Mouse (Mus musculus) limb, embryonic 12.5 days (tissue): ENCODE measurements around the gene Pdss2. TPM values are rescaled to one million over a fixed set of nuclear protein-coding genes. Genes with fewer than 3 reads are reported as not detected.

Source experiments
- ATAC-seq: fragments of 200-750 bp; cut with Nextera tagmentation; 2 replicates; pipeline ENCODE4 v1.8.0; 2017; ENCODE audit warnings: low read depth, moderate TSS enrichment; ENCODE audit not compliant: insufficient number of reproducible peaks, insufficient read depth, low FRiP score, low TSS enrichment
- H3K27ac ChIP-seq: fragments of 300-500 bp; sonication (generic); 2 replicates; pipeline ENCODE4 v1.5.1; 2016; ENCODE audit warnings: mild to moderate bottlenecking, moderate library complexity
- H3K27me3 ChIP-seq: fragments of 300-500 bp; sonication (generic); 2 replicates; pipeline ENCODE4 v1.6.1; 2016; ENCODE audit warnings: mild to moderate bottlenecking, moderate library complexity
- H3K36me3 ChIP-seq: fragments of 300-500 bp; sonication (generic); 2 replicates; pipeline ENCODE4 v1.6.1; 2016; ENCODE audit warnings: mild to moderate bottlenecking, moderate library complexity
- H3K4me1 ChIP-seq: fragments of 300-500 bp; sonication (generic); replicated peaks from 2 replicates; pipeline ENCODE4 v1.6.1; 2016
- H3K4me2 ChIP-seq: fragments of 300-500 bp; sonication (generic); 2 replicates; pipeline ENCODE4 v1.6.1; 2016; ENCODE audit warnings: mild to moderate bottlenecking, moderate library complexity
- H3K4me3 ChIP-seq: fragments of 300-500 bp; sonication (generic); replicated peaks from 2 replicates; pipeline ENCODE4 v1.5.1; 2016; ENCODE audit warnings: mild to moderate bottlenecking
- H3K9ac ChIP-seq: fragments of 300-500 bp; sonication (generic); replicated peaks from 2 replicates; pipeline ENCODE4 v1.6.1; 2016; ENCODE audit warnings: mild to moderate bottlenecking, moderate library complexity
- H3K9me3 ChIP-seq: fragments of 300-500 bp; sonication (generic); 2 replicates; pipeline ENCODE4 v1.6.1; 2016; ENCODE audit warnings: mild to moderate bottlenecking, moderate library complexity
- WGBS: fragments of 180-500 bp; shearing (Covaris S2); methylation state at CpG from one replicate; pipeline ENCODE4 v1.1.7; 2016; 5-methylcytosine and 5-hydroxymethylcytosine counted together
- polyA plus RNA-seq: library from polyadenylated mRNA; unstranded; fragments of >200 nt; fragmentation: Nextera tagmentation; extraction: Ambion mirVana; gene quantifications from 2 replicates; pipeline ENCODE4 v1.2.1, GENCODE M21; 2016

Pdss2 gene
- polyA plus RNA-seq, 1 experiment from 2014 or later, result 13.7 TPM

DNA sequence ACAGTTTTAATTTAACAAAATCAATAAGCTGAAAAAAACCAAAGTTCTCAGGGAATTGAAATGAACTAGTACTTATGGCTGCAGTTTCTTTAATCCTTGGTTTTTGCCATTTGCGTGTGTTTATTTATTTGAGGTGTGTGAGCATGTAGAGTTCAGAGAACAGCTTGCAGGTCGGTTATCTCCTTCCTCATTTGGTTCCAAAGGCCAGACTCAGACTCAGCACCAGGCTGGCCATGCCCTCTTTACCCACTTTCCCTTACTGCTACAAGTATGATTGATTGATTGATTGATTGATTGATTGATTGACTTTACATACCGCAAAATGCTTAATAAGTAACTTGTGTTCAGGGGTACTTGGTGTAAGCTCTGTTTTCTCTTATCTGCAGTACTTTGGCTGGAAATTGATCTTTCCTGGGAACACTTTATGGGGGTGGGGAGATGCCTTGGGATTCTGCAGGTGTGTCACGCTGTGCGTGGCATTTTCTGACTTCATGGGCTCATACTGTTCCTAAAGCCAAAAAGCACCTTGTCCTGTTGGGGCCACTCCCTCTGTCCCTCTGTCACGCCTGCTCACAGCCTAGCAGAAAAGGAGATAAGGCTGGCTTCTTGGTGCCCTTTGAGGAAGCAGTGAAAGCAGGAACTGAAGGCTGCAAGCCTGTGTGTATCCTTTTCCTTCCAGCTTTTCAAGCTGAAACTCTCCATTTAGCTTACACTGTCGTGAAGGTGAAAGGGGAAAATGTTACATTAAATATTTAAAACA lies 91.6 kb downstream of the Pdss2 start:
- Histone ChIP-seq H3K4me1 (peaks cover 18% of the 10 kb centered on the region), H3K36me3 (no peaks in the 10 kb centered on the region), H3K27ac (no peak overlapping the region), H3K4me2 (no peak overlapping the region), H3K9me3 (no peaks in the 10 kb centered on the region), H3K9ac (no peak overlapping the region), H3K27me3 (no peaks in the 10 kb centered on the region), H3K4me3 (no peak overlapping the region)
- no peak for ATAC-seq
- 65% methylated on average over 7 of the region's 7 CpGs for WGBS

DNA sequence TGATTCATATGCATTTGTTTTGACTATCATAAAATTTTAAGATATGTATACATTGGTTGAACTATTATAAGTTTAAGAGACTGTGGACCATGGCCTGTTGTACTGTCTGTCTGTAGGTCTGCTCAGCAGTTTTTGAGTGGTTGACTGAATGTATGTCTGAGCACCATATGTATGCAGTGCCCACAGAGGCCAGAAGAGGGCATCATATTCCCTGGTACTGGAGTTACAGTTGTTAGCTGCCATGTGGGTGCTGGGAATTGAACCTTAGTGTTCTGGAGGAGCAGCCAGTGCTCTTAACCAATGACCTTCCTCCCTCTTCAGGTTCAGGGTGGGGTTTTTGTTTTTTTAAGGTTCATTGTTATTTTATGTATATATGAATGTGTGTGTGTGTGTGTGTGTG lies 93.9 kb downstream of the Pdss2 start:
- Histone ChIP-seq H3K4me2 (no peak overlapping the region), H3K9ac (no peak overlapping the region), H3K4me1 (peaks cover 12% of the 10 kb centered on the region), H3K9me3 (no peaks in the 10 kb centered on the region), H3K27me3 (no peaks in the 10 kb centered on the region), H3K36me3 (no peaks in the 10 kb centered on the region), H3K27ac (no peak overlapping the region), H3K4me3 (no peak overlapping the region)
- ATAC-seq, result no peak

DNA sequence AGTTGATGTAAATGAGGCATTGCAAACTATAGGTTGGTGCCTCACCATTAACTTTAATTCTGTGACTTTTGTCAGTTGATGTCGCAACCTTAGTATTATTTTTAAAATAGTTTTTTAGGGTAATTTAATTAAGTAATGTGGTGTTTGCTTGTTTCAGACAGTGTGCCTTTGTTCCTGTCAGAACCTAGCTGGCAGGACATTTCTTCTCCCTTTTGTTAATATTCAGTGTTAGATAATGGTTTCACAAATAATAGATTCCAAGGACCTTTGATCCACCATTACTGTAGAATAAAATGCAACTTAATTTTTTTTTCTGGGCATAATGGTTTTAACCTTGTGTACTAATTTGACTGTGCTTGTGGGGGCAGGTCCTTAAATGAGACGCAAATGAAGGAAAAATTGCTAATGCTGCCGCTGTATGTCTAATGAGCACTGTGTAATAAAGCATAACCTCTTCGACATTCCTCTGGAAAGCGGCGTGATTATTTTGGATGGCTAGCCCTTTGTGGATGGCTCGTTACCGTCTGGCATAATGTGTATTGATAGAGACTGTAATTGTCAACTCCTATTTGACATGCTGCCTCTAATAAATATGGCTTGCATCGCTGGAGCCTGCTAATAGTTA lies 96.2 kb downstream of the Pdss2 start:
- no peak overlapping the region for H3K4me3 ChIP-seq
- ATAC-seq, result no peak
- no peaks in the 10 kb centered on the region for H3K27me3 ChIP-seq
- H3K27ac ChIP-seq, result no peak overlapping the region
- H3K36me3 ChIP-seq, result no peaks in the 10 kb centered on the region
- peaks cover 13% of the 10 kb centered on the region; the same call in 1 of the 2 replicates for H3K4me1 ChIP-seq
- no peaks in the 10 kb centered on the region for H3K9me3 ChIP-seq
- WGBS, result 75% methylated on average over 9 of the region's 9 CpGs
- H3K4me2 ChIP-seq, result no peak overlapping the region
- no peak overlapping the region for H3K9ac ChIP-seq

DNA sequence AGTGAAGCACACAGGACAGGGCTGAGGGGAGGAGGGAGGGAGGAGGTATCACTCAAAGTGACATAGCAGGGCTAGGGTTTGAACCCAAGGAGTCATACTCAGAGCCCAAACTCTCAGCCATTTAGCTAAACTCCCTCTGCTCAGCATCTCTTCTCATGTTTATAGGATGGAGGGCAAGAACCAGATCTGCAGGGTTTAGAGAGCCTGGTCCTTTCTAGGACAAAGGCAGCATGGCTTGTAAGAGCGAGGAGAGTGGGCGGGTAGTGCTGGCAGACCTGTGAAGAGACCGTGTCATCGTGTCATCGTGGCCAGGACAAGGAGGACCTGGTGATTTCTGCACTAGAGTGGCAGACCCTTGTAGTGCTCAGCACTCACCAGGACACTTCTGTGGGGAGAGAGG lies 99.7 kb downstream of the Pdss2 start:
- H3K27me3 ChIP-seq, result no peaks in the 10 kb centered on the region
- no peaks in the 10 kb centered on the region for H3K36me3 ChIP-seq
- 85% methylated on average over 5 of the region's 5 CpGs for WGBS
- H3K9ac ChIP-seq, result no peak overlapping the region
- ATAC-seq, result no peak
- no peaks in the 10 kb centered on the region for H3K9me3 ChIP-seq
- peaks cover 8% of the 10 kb centered on the region; the same call in 1 of the 2 replicates for H3K4me1 ChIP-seq
- no peak overlapping the region for H3K4me2 ChIP-seq
- no peak overlapping the region for H3K27ac ChIP-seq
- no peak overlapping the region for H3K4me3 ChIP-seq

DNA sequence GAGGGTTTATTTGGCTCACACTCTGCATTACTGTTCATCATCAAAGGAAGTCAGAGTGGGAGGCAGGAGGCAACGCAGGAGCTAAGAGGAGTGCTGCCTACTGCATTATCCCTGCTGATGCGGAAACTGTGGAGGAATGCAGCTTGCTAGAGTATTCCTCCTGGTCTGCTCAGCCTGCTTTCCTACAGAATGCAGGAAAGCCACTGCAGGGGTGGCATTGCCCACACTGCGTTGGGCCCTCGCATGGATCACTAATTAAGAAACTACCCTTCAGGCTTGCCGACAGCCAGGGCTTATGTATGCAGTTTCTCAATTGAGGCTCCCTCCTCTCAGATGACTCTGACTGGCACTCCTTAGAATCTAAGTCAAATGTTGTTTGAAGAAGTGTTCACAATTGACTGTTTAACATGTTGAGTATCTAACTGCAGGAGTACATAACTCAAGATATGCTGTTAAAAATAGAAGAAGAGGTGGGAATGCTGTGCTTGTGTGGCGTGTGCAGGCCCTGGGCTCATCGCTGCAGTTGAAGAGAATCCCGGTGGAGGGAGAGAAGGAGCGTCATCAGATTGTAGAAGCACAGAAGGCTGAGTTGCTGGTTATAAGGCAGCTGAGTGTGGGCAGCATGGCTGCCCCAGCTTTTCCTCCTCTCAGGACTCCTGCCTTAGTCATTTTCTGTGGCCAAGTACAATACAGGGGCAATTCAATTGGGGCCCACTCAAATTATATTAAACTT lies 101.3 kb downstream of the Pdss2 start:
- H3K9ac ChIP-seq, result no peak overlapping the region
- H3K36me3 ChIP-seq, result no peaks in the 10 kb centered on the region
- no peak overlapping the region for H3K4me3 ChIP-seq
- no peak overlapping the region for H3K27ac ChIP-seq
- no peaks in the 10 kb centered on the region for H3K27me3 ChIP-seq
- H3K9me3 ChIP-seq, result no peaks in the 10 kb centered on the region
- H3K4me1 ChIP-seq, result peaks cover 8% of the 10 kb centered on the region; the same call in 1 of the 2 replicates
- H3K4me2 ChIP-seq, result no peak overlapping the region
- no peak for ATAC-seq
- 77% methylated on average over 9 of the region's 9 CpGs for WGBS

DNA sequence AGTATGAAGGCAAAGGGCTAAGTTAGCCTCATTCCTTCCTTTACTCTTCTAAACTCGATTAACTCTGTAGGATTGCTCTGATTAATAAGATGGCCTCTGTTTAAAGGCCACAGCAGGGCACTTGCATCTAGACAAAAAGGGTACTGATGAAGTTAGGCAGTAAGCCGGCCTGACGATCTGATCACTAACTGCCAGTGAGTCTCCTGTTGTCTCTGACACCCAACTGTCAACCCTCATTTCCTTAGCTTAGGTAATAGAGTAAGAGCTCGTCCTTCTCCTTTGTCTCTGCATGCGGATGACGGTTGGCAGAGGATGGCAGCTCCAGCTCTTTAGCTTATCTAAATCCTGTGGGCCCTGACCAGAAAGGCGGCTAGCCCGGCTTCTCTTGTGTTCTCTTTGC lies 102.1 kb downstream of the Pdss2 start:
- 70% methylated on average over 8 of the region's 8 CpGs for WGBS
- no peak for ATAC-seq

DNA sequence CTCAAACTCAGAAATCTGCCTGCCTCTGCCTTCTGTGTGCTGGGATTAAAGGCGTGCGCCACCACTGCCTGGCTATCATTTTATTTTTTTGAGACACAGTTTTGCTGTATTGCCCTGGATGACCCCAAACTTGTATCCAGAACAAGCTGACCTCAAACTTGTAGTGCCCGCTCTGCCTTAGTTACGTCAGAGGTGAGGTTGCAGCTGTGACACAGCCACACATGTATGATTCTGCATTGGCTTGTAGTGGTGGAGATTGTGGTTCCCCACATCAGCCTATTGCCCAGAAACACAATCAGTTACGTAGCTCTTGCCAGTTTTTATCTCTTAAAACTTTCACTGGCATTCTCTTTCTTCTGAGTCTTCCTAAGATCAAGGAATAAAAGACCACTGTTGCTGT lies 108.5 kb downstream of the Pdss2 start:
- H3K9ac ChIP-seq, result no peak overlapping the region
- H3K9me3 ChIP-seq, result no peaks in the 10 kb centered on the region
- H3K27ac ChIP-seq, result no peak overlapping the region
- no peak overlapping the region for H3K4me3 ChIP-seq
- H3K36me3 ChIP-seq, result no peaks in the 10 kb centered on the region
- peaks cover 12% of the 10 kb centered on the region for H3K4me1 ChIP-seq
- H3K27me3 ChIP-seq, result no peaks in the 10 kb centered on the region
- no peak for ATAC-seq
- WGBS, result 95% methylated on average over 5 of the region's 5 CpGs
- H3K4me2 ChIP-seq, result no peak overlapping the region

More for the DNA sequence above, 102.1 kb downstream of the Pdss2 start:
- Histone ChIP-seq H3K27me3 (no peaks in the 10 kb centered on the region), H3K27ac (no peak overlapping the region), H3K9ac (no peak overlapping the region), H3K4me2 (no peak overlapping the region), H3K36me3 (no peaks in the 10 kb centered on the region), H3K9me3 (no peaks in the 10 kb centered on the region), H3K4me1 (0 out of 2 replicates have a peak, but pooled peaks cover 8% of the 10 kb centered on the region), H3K4me3 (no peak overlapping the region)

DNA sequence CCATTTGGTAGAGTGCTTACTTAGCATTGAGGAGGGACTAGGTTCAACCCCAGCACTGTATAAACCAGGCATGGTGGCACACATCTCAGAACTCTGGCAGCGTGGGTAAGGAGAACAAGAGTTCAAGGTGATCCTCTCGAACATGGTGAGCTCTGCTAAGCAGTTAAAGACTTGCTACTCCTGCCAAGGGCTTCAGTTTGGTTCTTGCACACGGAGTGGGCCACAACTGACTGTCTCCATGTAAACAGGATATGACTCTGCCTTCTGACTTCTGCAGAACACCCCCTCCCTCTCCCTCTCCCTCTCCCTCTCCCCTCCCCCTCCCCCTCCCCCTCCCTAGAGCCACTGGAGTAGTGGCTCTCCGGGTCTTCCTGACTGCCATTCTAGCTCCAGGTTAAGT lies 109.4 kb downstream of the Pdss2 start:
- ATAC-seq, result no peak
- WGBS, result 53% methylated on average over 4 of the region's 4 CpGs
- Histone ChIP-seq H3K4me3 (no peak overlapping the region), H3K9ac (no peak overlapping the region), H3K27ac (no peak overlapping the region), H3K9me3 (no peaks in the 10 kb centered on the region), H3K4me1 (peaks cover 12% of the 10 kb centered on the region), H3K4me2 (no peak overlapping the region), H3K27me3 (no peaks in the 10 kb centered on the region), H3K36me3 (no peaks in the 10 kb centered on the region)

DNA sequence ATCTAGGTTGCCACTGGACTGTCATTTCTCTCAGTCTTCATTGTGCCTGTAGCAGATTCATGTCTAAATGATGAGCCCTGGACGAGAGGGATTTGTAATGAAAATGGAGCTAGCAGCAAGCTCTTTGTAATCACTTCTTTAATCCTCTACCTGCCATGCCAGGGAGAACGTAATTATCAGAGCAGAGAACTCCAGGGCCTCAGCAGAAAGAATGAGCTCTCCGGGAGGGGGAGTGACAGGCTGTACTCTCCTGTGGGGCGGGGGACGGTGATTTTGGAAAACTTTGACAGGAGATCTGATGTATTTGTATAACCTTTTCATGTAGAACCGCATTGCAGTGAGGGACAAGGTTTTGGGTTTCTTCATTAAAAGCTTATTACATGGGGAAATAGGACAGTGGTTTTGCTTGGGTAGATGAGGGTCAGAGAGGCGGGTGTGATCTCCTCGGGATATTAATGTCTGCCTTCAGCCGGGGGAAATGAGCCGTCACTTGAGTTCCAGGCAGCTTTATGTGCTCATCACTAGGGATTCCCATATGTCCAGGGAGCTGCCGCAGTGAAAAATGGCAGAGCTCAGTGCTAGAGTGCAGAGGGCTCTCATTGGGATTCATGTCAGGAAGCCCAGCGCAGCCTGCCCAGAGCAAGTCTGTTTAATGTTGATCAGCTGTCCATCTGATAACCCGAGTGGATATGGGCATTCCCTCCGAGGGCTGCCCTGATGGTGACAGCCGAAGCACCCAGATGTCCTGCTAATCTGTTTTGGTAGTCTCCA lies 110.8 kb downstream of the Pdss2 start:
- no peak overlapping the region for H3K4me3 ChIP-seq
- ATAC-seq, result no peak
- H3K36me3 ChIP-seq, result no peaks in the 10 kb centered on the region
- H3K4me1 ChIP-seq, result peaks cover 12% of the 10 kb centered on the region
- H3K9ac ChIP-seq, result no peak overlapping the region
- H3K27ac ChIP-seq, result no peak overlapping the region
- H3K4me2 ChIP-seq, result no peak overlapping the region
- no peaks in the 10 kb centered on the region for H3K9me3 ChIP-seq
- H3K27me3 ChIP-seq, result no peaks in the 10 kb centered on the region
- 30% methylated on average over 15 of the region's 15 CpGs for WGBS

DNA sequence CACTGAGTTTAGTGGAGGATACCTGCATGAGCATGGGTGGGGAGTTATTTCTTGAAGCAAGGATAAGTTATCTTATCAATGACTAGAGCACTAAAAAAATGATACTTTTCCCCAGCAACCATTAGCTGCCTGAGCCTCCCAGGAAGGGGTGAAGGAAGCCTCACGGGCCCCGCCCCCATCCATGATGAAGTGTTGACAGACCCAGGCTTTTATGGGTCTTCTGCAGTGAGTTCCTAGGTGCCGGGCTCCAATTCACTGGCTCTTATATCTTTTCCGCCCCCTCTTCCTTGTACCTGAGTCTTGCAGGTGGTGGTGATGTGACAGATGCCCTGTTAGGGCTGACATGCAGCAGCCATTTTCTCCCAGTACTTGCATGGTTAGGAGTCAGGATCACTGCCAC lies 114.6 kb downstream of the Pdss2 start:
- no peak overlapping the region for H3K4me3 ChIP-seq
- no peak overlapping the region for H3K4me2 ChIP-seq
- no peak for ATAC-seq
- H3K27me3 ChIP-seq, result no peaks in the 10 kb centered on the region
- peaks cover 6% of the 10 kb centered on the region for H3K4me1 ChIP-seq
- 46% methylated on average over 4 of the region's 4 CpGs for WGBS
- H3K9ac ChIP-seq, result no peak overlapping the region
- no peaks in the 10 kb centered on the region for H3K36me3 ChIP-seq
- no peaks in the 10 kb centered on the region for H3K9me3 ChIP-seq
- no peak overlapping the region for H3K27ac ChIP-seq

DNA sequence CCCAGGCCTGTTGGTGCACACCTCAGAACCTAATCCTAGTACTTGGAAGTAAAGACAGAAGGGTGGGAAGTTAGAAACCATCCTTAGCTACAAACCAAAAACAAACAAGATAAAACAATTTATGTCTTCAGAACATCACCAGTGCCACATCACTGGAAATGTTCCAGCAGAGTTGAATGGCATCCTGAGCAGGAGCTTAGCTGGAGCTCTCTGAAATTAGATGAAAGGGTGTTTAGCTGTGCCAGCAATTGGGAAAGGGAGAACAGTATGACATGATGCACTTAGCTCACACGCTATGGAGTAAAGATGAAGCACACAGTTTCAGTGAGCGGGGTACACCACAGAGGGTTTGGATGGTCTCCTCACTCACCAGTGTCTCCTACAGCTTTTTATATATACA lies 115.8 kb downstream of the Pdss2 start:
- H3K4me1 ChIP-seq, result peaks cover 4% of the 10 kb centered on the region; the same call in 1 of the 2 replicates
- H3K27ac ChIP-seq, result no peak overlapping the region
- H3K9me3 ChIP-seq, result no peaks in the 10 kb centered on the region
- no peaks in the 10 kb centered on the region for H3K36me3 ChIP-seq
- 95% methylated on average over 2 of the region's 2 CpGs for WGBS
- H3K4me3 ChIP-seq, result no peak overlapping the region
- H3K9ac ChIP-seq, result no peak overlapping the region
- no peaks in the 10 kb centered on the region for H3K27me3 ChIP-seq
- H3K4me2 ChIP-seq, result no peak overlapping the region
- no peak for ATAC-seq
